Mouse (Mus musculus): Measurements from ENCODE around the gene Rpl22.
A peak's percentile ranks its signal among the peaks of the same experiment; 100 is the strongest.

The Rpl22 gene

GRCm38 (mm10) chr4:152338419-152339292 lies 13.1 kb downstream of the Rpl22 start, which contains the start of gene Chd5:
TSS of gene Chd5 (plus strand) at chr4:152338651.
- DNase-seq, result no peak

- DNase-seq, result no peak
Observed at GRCm38 (mm10) chr4:152339293-152339790, 13.8 kb downstream of the Rpl22 start.

- peak; percentile 45 to 47 for DNase-seq
Observed at GRCm38 (mm10) chr4:152340584-152341284, 15.2 kb downstream of the Rpl22 start.

- DNase-seq, result peak; percentile 41 to 49
Observed at GRCm38 (mm10) chr4:152343296-152343695, 17.8 kb downstream of the Rpl22 start.

- DNase-seq, result no peak
Observed at GRCm38 (mm10) chr4:152344651-152345050, 19.1 kb downstream of the Rpl22 start.

GRCm38 (mm10) chr4:152345120-152345889 lies 19.8 kb downstream of the Rpl22 start:
- no peak for DNase-seq

GRCm38 (mm10) chr4:152349837-152350381 lies 24.4 kb downstream of the Rpl22 start:
- peak; percentile 22 to 23 for DNase-seq

GRCm38 (mm10) chr4:152350722-152351421 lies 25.3 kb downstream of the Rpl22 start:
- DNase-seq, result no peak

- no peak for DNase-seq
Observed at GRCm38 (mm10) chr4:152351422-152352305, 26.1 kb downstream of the Rpl22 start.

- no peak for DNase-seq
Observed at GRCm38 (mm10) chr4:152353886-152354637, 28.5 kb downstream of the Rpl22 start.

- DNase-seq, result no peak
Observed at GRCm38 (mm10) chr4:152355672-152356071, 30.1 kb downstream of the Rpl22 start.

GRCm38 (mm10) chr4:152359700-152360099 lies 34.2 kb downstream of the Rpl22 start:
- no peak for DNase-seq

- peak; percentile 23 to 26 for DNase-seq
Observed at GRCm38 (mm10) chr4:152360855-152361254, 35.3 kb downstream of the Rpl22 start.

- no peak for DNase-seq
Observed at GRCm38 (mm10) chr4:152362180-152362579, 36.6 kb downstream of the Rpl22 start.

GRCm38 (mm10) chr4:152365228-152365627 lies 39.7 kb downstream of the Rpl22 start:
- DNase-seq, result no peak

- peak; percentile 14 to 15 for DNase-seq
Observed at GRCm38 (mm10) chr4:152382528-152383252, 57.1 kb downstream of the Rpl22 start.
